Mouse (Mus musculus) hematopoietic multipotent progenitor cell, adult 10-12 weeks (in vitro differentiated cells): ENCODE results near the gene Nmur1. TPM values are rescaled to one million over a fixed set of nuclear protein-coding genes. Genes with fewer than 3 reads are reported as not detected.

Experiments used
- polyA plus RNA-seq: library from polyadenylated mRNA; stranded (reverse); fragments of >175 nt; gene quantifications from 2 replicates; pipeline ENCODE4 v1.2.3, GENCODE M21; 2012; ENCODE audit warnings: low replicate concordance

Gene Nmur1
- 0.09 and 0.11 TPM in 2 replicates for polyA plus RNA-seq

DNA sequence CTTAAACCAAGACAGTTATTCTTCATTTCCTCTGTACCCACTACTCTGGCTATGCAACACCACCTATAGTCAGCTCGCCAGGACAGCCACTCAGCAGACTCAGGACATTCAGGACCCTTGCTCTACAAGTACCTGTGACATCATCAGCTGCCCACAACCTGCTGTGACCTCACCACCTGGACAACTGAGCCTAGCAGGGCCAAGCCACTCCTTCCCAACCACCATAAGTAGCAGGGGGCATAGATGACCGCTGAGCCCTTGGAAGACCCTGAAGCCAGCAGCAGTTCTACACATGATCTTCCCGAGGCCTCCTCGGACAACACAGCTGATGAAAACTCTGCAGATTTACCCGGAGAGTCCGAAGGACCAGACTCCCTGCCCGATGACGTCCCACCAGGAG, at the start of gene Nmur1, which contains the start of gene Tex44:
TSS of gene Nmur1 (minus strand) at position 101 of the 400 bp plus-strand sequence.
TSS of gene Tex44 (plus strand) at position 202 of the 400 bp plus-strand sequence.

DNA sequence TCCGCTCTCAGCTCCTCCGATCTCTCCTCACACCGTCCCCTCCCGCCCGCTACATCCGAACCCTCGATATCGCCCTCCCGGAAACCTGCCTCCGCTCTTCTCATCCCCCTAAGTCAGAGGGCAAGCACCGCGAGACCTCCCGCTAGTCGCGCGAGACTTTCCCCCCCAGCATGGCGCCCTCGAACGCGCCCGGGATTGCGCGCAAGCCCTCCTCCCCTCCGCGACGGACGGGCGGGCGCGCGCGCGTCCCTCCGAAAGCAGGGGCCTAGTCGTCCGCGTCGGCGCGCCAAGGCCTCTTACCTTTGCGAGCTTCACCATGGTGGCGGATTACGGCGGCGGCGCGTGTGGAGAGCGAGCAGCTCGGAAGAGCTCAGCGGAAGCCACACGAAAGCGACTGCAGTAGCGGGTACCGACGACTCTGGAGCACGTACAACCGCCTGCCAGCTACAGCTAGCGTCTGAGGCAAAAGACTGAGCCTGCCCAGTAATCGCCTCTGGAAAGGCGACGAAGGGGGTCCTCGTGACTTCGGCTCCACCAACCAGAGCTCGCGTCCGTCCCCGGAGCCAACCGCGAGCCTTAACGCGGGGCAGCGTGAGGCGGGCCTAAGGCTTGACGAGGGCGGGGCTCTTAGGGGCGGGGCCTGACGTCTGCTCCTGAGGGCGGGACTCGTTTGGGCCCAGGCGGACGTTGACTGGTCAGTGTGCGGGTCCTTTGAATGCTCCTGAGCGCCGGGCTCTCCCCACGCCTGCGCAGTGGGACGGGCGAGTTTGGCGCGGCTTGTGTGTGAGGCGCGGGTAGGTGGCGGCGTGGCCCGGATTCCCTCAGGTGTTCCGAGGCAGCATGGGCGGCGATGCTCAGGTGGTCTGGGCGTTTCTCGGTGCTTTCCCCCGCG, 66.9 kb downstream of the Nmur1 start, which contains the start of gene Ncl:
TSS of gene Ncl (minus strand) at position 495 of the 892 bp plus-strand sequence.

Other genes with a start within 250 kb of the Nmur1 start
- gene B3gnt7, start 123.4 kb downstream of the Nmur1 start, polyA plus RNA-seq, result 3.4 and 4.4 TPM in 2 replicates
- 329 and 368 TPM in 2 replicates for gene Ncl, start 66.8 kb downstream of the Nmur1 start, polyA plus RNA-seq
- not detected in 2 replicates for gene Tex44, start 101 bp upstream of the Nmur1 start, polyA plus RNA-seq
- 1,171 and 4,924 TPM in 2 replicates for gene Ptma, start 100.5 kb upstream of the Nmur1 start, polyA plus RNA-seq
- gene Pde6d, start 156.4 kb upstream of the Nmur1 start, polyA plus RNA-seq, result 21.1 and 42.1 TPM in 2 replicates
- 21.6 and 36.8 TPM in 2 replicates for gene Cops7b, start 156.7 kb upstream of the Nmur1 start, polyA plus RNA-seq
- not detected in 2 replicates for gene Nppc, start 244.3 kb upstream of the Nmur1 start, polyA plus RNA-seq